Mouse (Mus musculus): ENCODE data around the gene Rnf144a. TPM values are rescaled to one million over a fixed set of nuclear protein-coding genes. Genes with fewer than 3 reads are reported as not detected.

Rnf144a gene
- total RNA-seq, 1 experiment from 2014 or later, result 31.5 TPM

DNA sequence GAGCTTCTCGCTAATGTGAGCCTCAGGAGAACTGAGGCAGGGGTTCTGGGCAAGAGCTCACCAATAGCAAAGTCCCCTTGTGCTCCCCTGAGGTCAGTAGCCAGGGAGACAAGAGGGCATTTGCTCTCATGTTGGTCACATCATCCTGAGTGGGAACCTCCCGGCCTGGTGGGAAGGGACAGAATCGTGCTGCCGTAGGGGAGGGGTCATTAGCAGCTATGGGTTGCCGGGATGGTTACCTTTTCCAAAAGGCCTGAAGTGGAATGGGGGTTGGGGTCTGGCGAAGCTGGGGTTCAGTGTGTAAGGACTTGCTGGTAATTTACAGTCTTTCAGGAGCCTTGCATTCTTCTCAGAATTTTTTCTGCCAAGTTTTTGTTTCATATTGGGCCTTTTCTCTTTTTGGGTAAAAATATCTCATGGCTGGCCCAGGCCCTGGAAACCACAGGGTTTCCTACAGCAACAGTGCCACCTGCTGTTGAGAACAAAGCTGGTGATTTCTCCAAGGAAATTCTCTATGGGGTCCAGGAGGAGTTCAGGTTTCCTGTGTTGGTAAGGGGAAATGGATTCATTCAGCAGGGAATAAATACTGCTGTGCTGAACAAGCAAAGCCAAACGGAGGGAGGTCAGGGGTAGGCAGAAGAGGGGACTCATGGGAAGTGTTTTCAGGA is 137.9 kb downstream of the Rnf144a start:
- ATAC-seq (replicated peaks; ENCODE audit: insufficient number of reproducible peaks, low FRiP score, low TSS enrichment, poor library complexity, severe bottlenecking), result no peak

DNA sequence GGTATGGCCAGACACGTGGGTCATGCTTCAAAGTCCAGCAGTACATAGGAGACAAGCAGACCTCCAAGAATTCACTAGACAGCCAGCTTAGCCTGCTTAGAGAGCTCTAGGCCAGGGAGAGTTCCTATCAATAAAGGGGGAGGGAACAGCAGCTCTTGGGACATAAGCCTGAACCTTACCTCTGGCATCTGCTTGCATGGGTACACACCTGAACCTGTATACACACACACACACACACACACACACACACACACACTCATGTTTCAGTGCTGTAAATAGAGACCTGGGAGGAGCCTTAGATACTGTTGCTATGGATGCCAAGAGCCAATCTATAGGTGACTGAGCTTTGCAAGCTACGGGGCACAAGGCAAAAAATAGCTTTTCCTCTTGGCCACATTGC is 138.5 kb downstream of the Rnf144a start:
- ATAC-seq (replicated peaks; ENCODE audit: insufficient number of reproducible peaks, low FRiP score, low TSS enrichment, poor library complexity, severe bottlenecking), result no peak

Other genes starting within 250 kb of the Rnf144a start
- 5.8 to 27.1 TPM (median 20.9 TPM) in 3 replicates for gene Rsad2, start 41.2 kb upstream of the Rnf144a start, total RNA-seq (2017)
- 7.0 to 25.9 TPM (median 14.3 TPM) in 3 replicates for gene Cmpk2, start 54.0 kb upstream of the Rnf144a start, total RNA-seq (2017)